Mouse (Mus musculus): ENCODE data around the gene Cog2.

- TF ChIP-seq CTCF (IDR thresholded peaks at IDR 0.05) (no peak), POLR2A (IDR thresholded peaks at IDR 0.05; ENCODE audit: insufficient read depth, low read depth, low read length) (no peak)
These were observed 27.6 kb downstream of the Cog2 start for GRCm38 (mm10) chr8:124548187-124548586.

All from heart, adult 2 months (tissue).